8 mouse cellular contexts compared by ENCODE assay signal in genomic region chr4:86930636-86931456, GRCm38 (mm10). TPM values are rescaled to one million over a fixed set of nuclear protein-coding genes. Genes with fewer than 3 reads are reported as not detected.
DNase-seq lines count a peak whose midpoint lies in the region; ATAC-seq and TF ChIP-seq lines count a peak whose summit lies in the region.

No protein-coding gene starts in this region.

- peak overlapping the region; percentile 54 for H3K4me3 ChIP-seq in hindbrain, embryonic 10.5 days
- H3K4me3 ChIP-seq in lung, embryonic 14.5 days (ENCODE audit: low read depth, low read length) = peak overlapping the region; percentile 48

- peak; percentile 32 for TF ChIP-seq CTCF in lung, embryonic 14.5 days (IDR thresholded peaks at IDR 0.05; ENCODE audit: low read depth)

- peak overlapping the region; percentile 90 for H3K27ac ChIP-seq in hindbrain, embryonic 10.5 days
- peak overlapping the region; percentile 84 for H3K27ac ChIP-seq in lung, embryonic 14.5 days (ENCODE audit: low read depth)

- H3K4me2 ChIP-seq in lung, embryonic 14.5 days = peak overlapping the region; percentile 63

- peaks cover 12% of the 10 kb centered on the region for H3K36me3 ChIP-seq in hindbrain, embryonic 10.5 days
- H3K36me3 ChIP-seq in lung, embryonic 14.5 days (ENCODE audit: insufficient read depth) = peaks cover 9% of the 10 kb centered on the region; the same call in 1 of the 2 replicates

- H3K9me3 ChIP-seq in hindbrain, embryonic 10.5 days = peaks cover 4% of the 10 kb centered on the region; the same call in 1 of the 2 replicates
- H3K9me3 ChIP-seq in lung, embryonic 14.5 days (ENCODE audit: low read depth, low read length) = no peaks in the 10 kb centered on the region

- peak; percentile 80 for ATAC-seq in lung, embryonic 14.5 days (ENCODE audit: insufficient read depth)
- ATAC-seq in CD4-positive, CD25-positive, alpha-beta regulatory T cell, adult 4 months = no peak

- H3K9ac ChIP-seq in lung, embryonic 14.5 days = peak overlapping the region; percentile 66

- 0 out of 2 replicates have a peak, but pooled peaks cover 8% of the 10 kb centered on the region for H3K27me3 ChIP-seq in hindbrain, embryonic 10.5 days (ENCODE audit: insufficient read depth, poor library complexity, severe bottlenecking)
- H3K27me3 ChIP-seq in lung, embryonic 14.5 days (ENCODE audit: insufficient read depth, low read length) = no peaks in the 10 kb centered on the region

- 8% methylated on average over 33 of the region's 33 CpGs for WGBS in hindbrain, embryonic 10.5 days
- WGBS in lung, embryonic 14.5 days = 6% methylated on average over 33 of the region's 33 CpGs

- DNase-seq in gastrocnemius, postnatal 10 days = peak; percentile 14
- DNase-seq in gastrocnemius, adult 18-20 months (ENCODE audit: low spot score) = no peak
- DNase-seq in embryo, embryonic 11 days = peak; percentile 71
- DNase-seq in hindbrain, embryonic 10.5 days (ENCODE audit: low spot score) = peak; percentile 71
- peak; percentile 29 to 52 for DNase-seq in layer of hippocampus, postnatal 10 days (ENCODE audit: low spot score in 2 of 2)
- DNase-seq in lung, embryonic 14.5 days = peak; percentile 78
- peak; percentile 30 to 56 for DNase-seq in right cerebral cortex, adult 2 months (ENCODE audit: low spot score in 2 of 2)

- H3K4me1 ChIP-seq in hindbrain, embryonic 10.5 days (replicated peaks) = peaks cover 7% of the 10 kb centered on the region
- H3K4me1 ChIP-seq in lung, embryonic 14.5 days (ENCODE audit: insufficient read depth) = no peaks in the 10 kb centered on the region

RNA-seq across cellular contexts. Expression of gene Acer2, which starts 56.6 kb away (rescaled TPM):
- total RNA-seq in gastrocnemius, postnatal 10 days (2021) = 1 to 10 TPM; 1.6 to 2.7 TPM
- total RNA-seq in gastrocnemius, adult 18-20 months (2021) = 1 to 10 TPM; 1.1 to 1.9 TPM
- 9.4 and 11.3 TPM in 2 replicates for polyA plus RNA-seq in hindbrain, embryonic 10.5 days (2016; fragmentation: Nextera tagmentation; extraction: Ambion mirVana)
- 1 to 10 TPM; 2.5 to 3.0 TPM for total RNA-seq in layer of hippocampus, postnatal 10 days (2021)
- polyA plus RNA-seq in lung, embryonic 14.5 days (2014; fragmentation: Nextera tagmentation; extraction: Ambion mirVana) = 28.2 and 32.3 TPM in 2 replicates
- polyA plus RNA-seq in CD4-positive, CD25-positive, alpha-beta regulatory T cell, adult 4 months (2017; shearing (Covaris generic)) = 10 to 100 TPM in 1 of 2 experiments, 1 to 10 TPM in 1; 5.9 to 10.8 TPM
